Comparison of ENCODE assay signal across 8 mouse cellular contexts in genomic region chr16:33829842-33830511, GRCm38 (mm10). TPM values are rescaled to one million over a fixed set of nuclear protein-coding genes. Genes with fewer than 3 reads are reported as not detected.
DNase-seq lines count a peak whose midpoint lies in the region; ATAC-seq and TF ChIP-seq lines count a peak whose summit lies in the region.

No protein-coding gene starts in this region.

- peak overlapping the region; percentile 69 for H3K4me2 ChIP-seq in intestine, embryonic 16.5 days (ENCODE audit: low read depth, low read length)
- H3K4me2 ChIP-seq in liver, embryonic 14.5 days (ENCODE audit: low read depth), result peak overlapping the region; percentile 47

- peaks cover 25% of the 10 kb centered on the region for H3K4me1 ChIP-seq in intestine, embryonic 16.5 days (ENCODE audit: control insufficient read depth, insufficient read depth, low read length)
- H3K4me1 ChIP-seq in liver, embryonic 14.5 days (replicated peaks; ENCODE audit: control insufficient read depth in 2 of 2, insufficient read depth in 2 of 2, low read length in 1 of 2), result peaks cover 0 to 14% of the 10 kb centered on the region in 2 experiments; a peak in 2 of 4 replicates

- no peaks in the 10 kb centered on the region for H3K36me3 ChIP-seq in intestine, embryonic 16.5 days (ENCODE audit: control insufficient read depth, insufficient read depth, low read length)
- no peaks in the 10 kb centered on the region for H3K36me3 ChIP-seq in liver, embryonic 14.5 days (replicated peaks; ENCODE audit: control insufficient read depth, insufficient read depth, low read depth)

- peak; percentile 45 for ATAC-seq in Patski
- ATAC-seq in common myeloid progenitor, adult 5-6 weeks (replicated peaks; ENCODE audit: low read depth, poor library complexity, severe bottlenecking), result peak; percentile 37; the same call in 1 of the 2 replicates
- peak; percentile 75 for ATAC-seq in intestine, embryonic 16.5 days
- ATAC-seq in liver, embryonic 14.5 days (ENCODE audit: insufficient read depth), result peak; percentile 47; the same call in 1 of the 2 replicates

- CTCF ChIA-PET in Patski (lab: Charles Lee), result no interaction called here

- TF ChIP-seq CTCF in Patski (IDR thresholded peaks at IDR 0.05), result no peak
- no peak for TF ChIP-seq CTCF in liver, embryonic 14.5 days (IDR thresholded peaks at IDR 0.05; ENCODE audit: low read depth)

- TF ChIP-seq EP300 in liver, embryonic 14.5 days (IDR thresholded peaks at IDR 0.05; ENCODE audit: low read depth), result no peak

- H3K9me3 ChIP-seq in intestine, embryonic 16.5 days (ENCODE audit: control insufficient read depth, low read length), result no peaks in the 10 kb centered on the region
- no peaks in the 10 kb centered on the region for H3K9me3 ChIP-seq in liver, embryonic 14.5 days (ENCODE audit: control insufficient read depth, low read length)

- peak overlapping the region; percentile 87 for H3K27ac ChIP-seq in intestine, embryonic 16.5 days (ENCODE audit: low read length)
- no peak overlapping the region for H3K27ac ChIP-seq in liver, embryonic 14.5 days

- POLR2A ChIA-PET in Patski (lab: Charles Lee), result interaction anchor here (0.6 to 1.3 kb wide), 3 partner anchors 32 to 1223 kb away, joined by 3 to 6 read pairs (median 4); no protein-coding TSS in a partner anchor

- WGBS in intestine, embryonic 16.5 days, result under 1% methylated on average over 72 of the region's 76 CpGs
- under 1% methylated on average over 72 of the region's 76 CpGs for WGBS in liver, embryonic 14.5 days (ENCODE audit: insufficient replicate concordance)

- peak overlapping the region; percentile 87 for H3K9ac ChIP-seq in intestine, embryonic 16.5 days (ENCODE audit: low read depth, low read length)
- H3K9ac ChIP-seq in liver, embryonic 14.5 days (replicated peaks), result peak overlapping the region; percentile 33; the same call in 1 of the 2 replicates

- in situ Hi-C loops in Patski (cut with MboI; ENCODE audit: low pct_unique_long_range_greater_than_20kb), result loop anchor here (5.0 kb wide), 1 partner anchor 42 kb away; no protein-coding TSS in a partner anchor

- no peaks in the 10 kb centered on the region for H3K27me3 ChIP-seq in Patski
- no peaks in the 10 kb centered on the region for H3K27me3 ChIP-seq in intestine, embryonic 16.5 days (replicated peaks; ENCODE audit: control insufficient read depth, insufficient read depth, low read length)
- H3K27me3 ChIP-seq in liver, embryonic 14.5 days (ENCODE audit: control insufficient read depth, insufficient read depth, low read length), result peaks cover 49% of the 10 kb centered on the region

- H3K4me3 ChIP-seq in intestine, embryonic 16.5 days (ENCODE audit: low read length), result peak overlapping the region; percentile 92
- peak overlapping the region; percentile 54 to 60 for H3K4me3 ChIP-seq in liver, embryonic 14.5 days (ENCODE audit: insufficient read depth in 1 of 2, low read depth in 2 of 2, low read length in 2 of 2)

- DNase-seq in 3134 (ENCODE audit: extremely low read depth, insufficient read length, low spot score) (peak; percentile 82), Patski (ENCODE audit: low read depth, low spot score) (no peak)
- DNase-seq in heart, adult 18-20 months, result peak; percentile 72 to 78
- no peak for DNase-seq in liver, embryonic 14.5 days (ENCODE audit: low read depth in 3 of 3, low spot score in 3 of 3)
- peak; percentile 44 for DNase-seq in naive thymus-derived CD4-positive, alpha-beta T cell, adult 2 months (ENCODE audit: low read depth)
- DNase-seq in urinary bladder, adult 2 months (ENCODE audit: low spot score), result peak; percentile 66

RNA-seq across cellular contexts. Expression of gene Itgb5, which starts 0.5 kb away (rescaled TPM):
- polyA plus RNA-seq in Patski (2021), result 355 TPM
- 9.1 and 10.3 TPM in 2 replicates for total RNA-seq in common myeloid progenitor, adult 5-6 weeks (2017)
- total RNA-seq in heart, adult 18-20 months (2021), result 10 to 100 TPM; 91.3 to 97.2 TPM
- polyA plus RNA-seq in intestine, embryonic 16.5 days (2015; fragmentation: Nextera tagmentation; extraction: Ambion mirVana), result 6.6 and 9.3 TPM in 2 replicates
- 13.7 and 14.1 TPM in 2 replicates for polyA plus RNA-seq in liver, embryonic 14.5 days (2012; rRNA removed)
- polyA plus RNA-seq in liver, embryonic 14.5 days (2014; fragmentation: Nextera tagmentation; extraction: Ambion mirVana), result 10.8 and 13.9 TPM in 2 replicates
- polyA plus RNA-seq in urinary bladder, adult 2 months (2012; rRNA removed), result 79.7 and 98.3 TPM in 2 replicates

RNA-seq across cellular contexts. Expression of gene Muc13, which starts 36.1 kb away (rescaled TPM):
- not detected for polyA plus RNA-seq in Patski (2021)
- 185 and 198 TPM in 2 replicates for total RNA-seq in common myeloid progenitor, adult 5-6 weeks (2017)
- total RNA-seq in heart, adult 18-20 months (2021), result not detected
- polyA plus RNA-seq in intestine, embryonic 16.5 days (2015; fragmentation: Nextera tagmentation; extraction: Ambion mirVana), result 358 and 407 TPM in 2 replicates
- 1.7 and 1.9 TPM in 2 replicates for polyA plus RNA-seq in liver, embryonic 14.5 days (2012; rRNA removed)
- polyA plus RNA-seq in liver, embryonic 14.5 days (2014; fragmentation: Nextera tagmentation; extraction: Ambion mirVana), result 1.4 and 1.5 TPM in 2 replicates
- polyA plus RNA-seq in urinary bladder, adult 2 months (2012; rRNA removed), result 0.04 and 0.09 TPM in 2 replicates

Comparison
In these comparisons a context has a peak if more than half of its experiments do, and no peak if none do; other contexts are left out.
1. DNase-seq: peak in 3134 (single experiment), heart, adult 18-20 months (2 of 2), naive thymus-derived CD4-positive, alpha-beta T cell, adult 2 months (single experiment) and urinary bladder, adult 2 months (single experiment); none in Patski (single experiment) and liver, embryonic 14.5 days (0 of 3).
2. RNA of gene Muc13, which starts 36.1 kb away (polyA plus RNA-seq): 358 to 407 TPM in intestine, embryonic 16.5 days; 1.4 to 1.9 TPM in liver, embryonic 14.5 days, 0.04 to 0.09 TPM in urinary bladder, adult 2 months and not detected in Patski (single experiment); every median in the first group is over 100 times any median in the second.
3. Peak in every context shown above with its lines, with median percentiles within 50 percentile points of each other: ATAC-seq.